Mouse (Mus musculus) hindbrain, postnatal 0 days (tissue): ENCODE measurements around the gene Cc2d1a. TPM values are rescaled to one million over a fixed set of nuclear protein-coding genes. Genes with fewer than 3 reads are reported as not detected.

Experiments used
- ATAC-seq: fragments of 200-750 bp; cut with Nextera tagmentation; 2 replicates; pipeline ENCODE4 v1.8.0; 2017; ENCODE audit warnings: mild to moderate bottlenecking, moderate TSS enrichment, moderate library complexity
- DNase-seq: peaks from one replicate; pipeline ENCODE4 v3.0.0-alpha.2; 2015; ENCODE audit warnings: low spot score
- H3K27ac ChIP-seq: fragments of 300-500 bp; sonication (generic); 2 replicates; pipeline ENCODE4 v1.5.1; 2014; ENCODE audit warnings: mild to moderate bottlenecking
- H3K27me3 ChIP-seq: fragments of 300-500 bp; sonication (generic); 2 replicates; pipeline ENCODE4 v1.6.1; 2014; ENCODE audit warnings: low read length, mixed read lengths; ENCODE audit not compliant: insufficient read depth
- H3K36me3 ChIP-seq: fragments of 300-500 bp; sonication (generic); 2 replicates; pipeline ENCODE4 v1.6.1; 2014; ENCODE audit warnings: low read length, mixed read lengths; ENCODE audit not compliant: insufficient read depth
- H3K4me1 ChIP-seq: fragments of 300-500 bp; sonication (generic); 2 replicates; pipeline ENCODE4 v1.6.1; 2014; ENCODE audit warnings: antibody characterized with exemption, low read length, mixed read lengths; ENCODE audit not compliant: insufficient read depth
- H3K4me2 ChIP-seq: fragments of 300-500 bp; sonication (generic); 2 replicates; pipeline ENCODE4 v1.6.1; 2014; ENCODE audit warnings: low read depth, mild to moderate bottlenecking, low read length, moderate library complexity, mixed read lengths
- H3K4me3 ChIP-seq: fragments of 300-500 bp; sonication (generic); 2 replicates; pipeline ENCODE4 v1.5.1; 2014; ENCODE audit warnings: low read length
- H3K9ac ChIP-seq: fragments of 300-500 bp; sonication (generic); replicated peaks from 2 replicates; pipeline ENCODE4 v1.6.1; 2014; ENCODE audit warnings: mild to moderate bottlenecking, low read length, moderate library complexity, mixed read lengths
- H3K9me3 ChIP-seq: fragments of 300-500 bp; sonication (generic); 2 replicates; pipeline ENCODE4 v1.6.1; 2016; ENCODE audit warnings: low read length, mixed read lengths
- CTCF ChIP-seq: IDR thresholded peaks from 2 replicates; pipeline ENCODE4 v1.5.1; 2016; ENCODE audit warnings: antibody characterized with exemption, control low read depth, low read depth
- WGBS: fragments of 180-500 bp; shearing (Covaris S2); extraction: QIAGEN DNeasy Blood & Tissue Kit; methylation state at CpG from one replicate; pipeline ENCODE4 v1.1.7; 2014; 5-methylcytosine and 5-hydroxymethylcytosine counted together
- polyA plus RNA-seq: library from polyadenylated mRNA; unstranded; fragments of >200 nt; fragmentation: Nextera tagmentation; extraction: Ambion mirVana; gene quantifications from 2 replicates; pipeline ENCODE4 v1.2.1, GENCODE M21; 2015
- total RNA-seq: library from RNA; depleted of rRNA; stranded (reverse); fragments of >200 nt; gene quantifications from 2 replicates; pipeline ENCODE4 v1.2.3, GENCODE M21; 2014

Gene Cc2d1a
- total and polyA plus RNA-seq, 2 experiments from 2014 or later = 47.1 to 66.2 TPM

GRCm38 (mm10) chr8:84130806-84131205, 16.9 kb downstream of the Cc2d1a start:
- H3K4me2 ChIP-seq = no peak overlapping the region
- 0 out of 2 replicates have a peak, but pooled peaks cover 6% of the 10 kb centered on the region for H3K4me1 ChIP-seq
- TF ChIP-seq CTCF = no peak
- peak; percentile 50 for ATAC-seq
- H3K9me3 ChIP-seq = no peaks in the 10 kb centered on the region
- no peak overlapping the region for H3K4me3 ChIP-seq
- H3K36me3 ChIP-seq = peaks cover 26% of the 10 kb centered on the region; the same call in 1 of the 2 replicates
- 0 out of 2 replicates have a peak overlapping the region, but pooled peaks have one; percentile 36 for H3K27ac ChIP-seq
- 48% methylated on average over 30 of the region's 30 CpGs for WGBS
- DNase-seq = peak; percentile 46
- H3K27me3 ChIP-seq = no peaks in the 10 kb centered on the region
- H3K9ac ChIP-seq = peak overlapping the region; percentile 33; the same call in 1 of the 2 replicates

- Histone ChIP-seq H3K4me2 (no peak overlapping the region), H3K27ac (no peak overlapping the region), H3K4me3 (no peak overlapping the region), H3K27me3 (no peaks in the 10 kb centered on the region), H3K4me1 (0 out of 2 replicates have a peak, but pooled peaks cover 6% of the 10 kb centered on the region), H3K9ac (no peak overlapping the region), H3K9me3 (no peaks in the 10 kb centered on the region), H3K36me3 (peaks cover 6% of the 10 kb centered on the region; the same call in 1 of the 2 replicates)
- ATAC-seq = no peak
- peak; percentile 32; the same call in 1 of the 2 replicates for TF ChIP-seq CTCF
- 62% methylated on average over 8 of the region's 8 CpGs for WGBS
- peak; percentile 20 for DNase-seq
These were observed 19.5 kb downstream of the Cc2d1a start for GRCm38 (mm10) chr8:84128277-84128676.

DNA sequence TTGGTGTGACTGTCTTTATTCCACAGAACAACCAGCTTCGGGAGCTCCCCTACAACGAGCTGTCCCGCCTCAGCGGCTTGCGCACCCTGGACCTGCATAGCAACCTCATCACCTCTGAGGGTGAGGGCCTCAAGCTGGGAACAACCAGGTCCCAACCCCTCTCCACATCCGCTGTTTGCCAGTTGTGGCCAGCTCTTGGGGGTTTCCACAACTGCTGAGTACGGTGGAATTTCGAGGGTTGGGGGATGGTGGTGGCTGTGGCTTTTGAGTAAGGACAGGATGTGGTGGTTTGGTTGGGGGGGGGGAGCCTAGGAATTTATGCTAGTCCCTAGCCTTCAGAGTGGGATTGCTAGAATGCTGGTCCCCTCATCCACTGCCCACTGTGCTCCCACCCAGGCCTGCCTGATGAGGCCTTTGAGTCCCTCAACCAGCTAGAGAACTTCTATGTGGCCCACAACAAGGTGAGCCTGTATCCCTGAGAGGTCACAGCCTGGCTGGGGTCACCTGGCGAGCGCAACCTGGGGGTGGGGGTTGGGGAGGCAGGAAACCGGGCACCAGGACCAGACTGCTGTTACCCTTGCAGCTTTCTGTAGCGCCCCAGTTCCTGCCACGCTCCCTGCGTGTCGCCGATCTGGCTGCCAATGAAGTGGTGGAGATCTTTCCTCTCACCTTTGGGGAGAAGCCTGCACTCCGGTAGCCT, 20.4 kb downstream of the Cc2d1a start:
- Histone ChIP-seq H3K36me3 (no peaks in the 10 kb centered on the region), H3K4me2 (no peak overlapping the region), H3K9me3 (no peaks in the 10 kb centered on the region), H3K9ac (no peak overlapping the region), H3K27ac (no peak overlapping the region), H3K4me1 (0 out of 2 replicates have a peak, but pooled peaks cover 6% of the 10 kb centered on the region), H3K27me3 (no peaks in the 10 kb centered on the region), H3K4me3 (no peak overlapping the region)
- no peak for TF ChIP-seq CTCF
- ATAC-seq = no peak
- no peak for DNase-seq
- WGBS = 72% methylated on average over 17 of the region's 17 CpGs

- TF ChIP-seq CTCF = no peak
- Histone ChIP-seq H3K27me3 (no peaks in the 10 kb centered on the region), H3K36me3 (no peaks in the 10 kb centered on the region), H3K27ac (no peak overlapping the region), H3K9ac (no peak overlapping the region), H3K4me3 (no peak overlapping the region), H3K4me1 (0 out of 2 replicates have a peak, but pooled peaks cover 6% of the 10 kb centered on the region), H3K9me3 (no peaks in the 10 kb centered on the region), H3K4me2 (no peak overlapping the region)
- DNase-seq (no peak), ATAC-seq (no peak)
- 71% methylated on average over 2 of the region's 2 CpGs for WGBS
These were observed 21.0 kb downstream of the Cc2d1a start for GRCm38 (mm10) chr8:84126742-84127141.

DNA sequence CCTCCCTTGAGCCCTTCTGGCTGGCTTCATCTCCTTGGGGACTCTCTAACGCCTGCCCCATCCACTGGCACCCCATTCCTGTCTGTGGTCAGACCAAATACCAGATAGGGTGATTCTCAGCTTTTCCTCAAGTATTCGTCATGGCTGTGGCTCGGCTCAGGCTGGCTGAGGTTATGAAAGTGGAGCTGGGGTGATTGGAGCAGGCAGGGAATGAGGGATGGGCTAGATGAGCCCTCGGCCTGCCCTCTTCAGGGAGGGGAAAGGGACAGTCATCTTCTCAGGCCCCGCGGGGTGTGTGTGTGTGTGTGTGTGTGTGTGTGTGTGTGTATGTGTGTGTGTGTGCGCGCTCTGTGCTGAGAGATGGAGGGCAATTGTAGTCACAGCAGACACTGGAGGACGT, 22.1 kb downstream of the Cc2d1a start, which contains the start of gene Podnl1:
TSS of gene Podnl1 (plus strand) at position 334 of the 400 bp plus-strand sequence.
- H3K4me2 ChIP-seq = no peak within 1 kb of the TSS
- DNase-seq (no peak), ATAC-seq (peak; percentile 38; the same call in 1 of the 2 replicates)
- no peaks in the 10 kb centered on the region for H3K27me3 ChIP-seq
- H3K4me3 ChIP-seq = no peak within 1 kb of the TSS
- no peak within 1 kb of the TSS for H3K27ac ChIP-seq
- no peak for TF ChIP-seq CTCF
- WGBS = 52% methylated on average over 9 of the region's 9 CpGs
- 0 out of 2 replicates have a peak, but pooled peaks cover 3% of the 10 kb centered on the region for H3K4me1 ChIP-seq
- no peak within 1 kb of the TSS for H3K9ac ChIP-seq
- no peaks in the 10 kb centered on the region for H3K9me3 ChIP-seq
- no peaks in the 10 kb centered on the region for H3K36me3 ChIP-seq

DNA sequence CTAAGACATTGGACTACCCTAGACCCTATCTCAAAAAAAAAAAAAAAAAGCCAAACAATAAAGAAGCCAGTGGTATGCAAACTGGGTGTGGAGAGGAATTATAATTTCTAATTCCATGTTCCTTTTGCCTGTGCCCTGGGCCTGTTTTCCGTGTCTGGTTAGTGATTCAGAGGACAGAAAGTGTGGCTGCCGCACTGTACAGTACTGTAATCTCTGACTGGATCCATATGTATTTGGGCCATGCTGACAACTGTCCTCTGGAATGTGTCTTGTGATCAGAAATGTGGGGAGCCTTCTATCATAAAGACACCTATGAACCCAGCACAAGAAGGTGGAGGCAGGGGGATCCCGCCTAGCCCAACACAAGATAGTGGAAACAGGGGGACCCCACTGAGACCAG, 25.6 kb downstream of the Cc2d1a start:
- H3K4me3 ChIP-seq = no peak overlapping the region
- no peaks in the 10 kb centered on the region for H3K27me3 ChIP-seq
- 91% methylated on average over 3 of the region's 3 CpGs for WGBS
- no peaks in the 10 kb centered on the region for H3K4me1 ChIP-seq
- no peak overlapping the region for H3K4me2 ChIP-seq
- no peaks in the 10 kb centered on the region for H3K9me3 ChIP-seq
- no peak overlapping the region for H3K27ac ChIP-seq
- H3K36me3 ChIP-seq = no peaks in the 10 kb centered on the region
- no peak for TF ChIP-seq CTCF
- ATAC-seq (no peak), DNase-seq (no peak)
- no peak overlapping the region for H3K9ac ChIP-seq

GRCm38 (mm10) chr8:84115646-84116045, 32.1 kb downstream of the Cc2d1a start:
- Histone ChIP-seq H3K27me3 (no peaks in the 10 kb centered on the region), H3K4me3 (no peak overlapping the region), H3K4me2 (no peak overlapping the region), H3K27ac (no peak overlapping the region), H3K36me3 (no peaks in the 10 kb centered on the region), H3K9ac (no peak overlapping the region), H3K4me1 (no peaks in the 10 kb centered on the region), H3K9me3 (no peaks in the 10 kb centered on the region)
- no peak for ATAC-seq
- DNase-seq = no peak
- WGBS = 77% methylated on average over 6 of the region's 6 CpGs
- TF ChIP-seq CTCF = no peak
